Mouse (Mus musculus) brown adipose tissue, adult 24 weeks (tissue): ENCODE data around the gene Fyttd1. TPM values are rescaled to one million over a fixed set of nuclear protein-coding genes. Genes with fewer than 3 reads are reported as not detected.

Experiments used
- H3K27ac ChIP-seq: fragments of 200-500 bp; replicated peaks from 2 replicates; pipeline ENCODE4 v1.5.1; 2012; ENCODE audit warnings: low read depth, mild to moderate bottlenecking, low read length
- H3K4me1 ChIP-seq: fragments of 200-500 bp; 2 replicates; pipeline ENCODE4 v1.6.1; 2012; ENCODE audit warnings: low read length, mixed read lengths; ENCODE audit not compliant: control insufficient read depth, insufficient read depth, insufficient read length
- H3K4me3 ChIP-seq: fragments of 200-500 bp; 2 replicates; pipeline ENCODE4 v1.5.1; 2012; ENCODE audit warnings: low read depth, mild to moderate bottlenecking, low read length, moderate library complexity; ENCODE audit not compliant: insufficient read depth
- polyA plus RNA-seq: library from polyadenylated mRNA; stranded (reverse); fragments of >200 nt; gene quantifications from 2 replicates; pipeline ENCODE4 v1.2.4, GENCODE M21; 2012; ENCODE audit not compliant: missing spikeins, insufficient read depth, insufficient read length

Gene Fyttd1
- 24.4 and 45.4 TPM in 2 replicates for polyA plus RNA-seq

GRCm38 (mm10) chr16:32877343-32878156, at the start of gene Fyttd1, which contains the start of gene Rubcn:
Gene Fyttd1 (plus strand): TSS chr16:32877500.
Gene Rubcn (minus strand): TSS chr16:32877766.
- peak within 1 kb of the TSS; percentile 63 for H3K4me3 ChIP-seq
- peak within 1 kb of the TSS; percentile 58 for H3K27ac ChIP-seq

GRCm38 (mm10) chr16:32829104-32829503, 48.2 kb upstream of the Fyttd1 start:
- no peak overlapping the region for H3K27ac ChIP-seq
- H3K4me3 ChIP-seq = no peak overlapping the region
- no peaks in the 10 kb centered on the region for H3K4me1 ChIP-seq

More at GRCm38 (mm10) chr16:32877343-32878156, at the start of gene Fyttd1, which contains the start of gene Rubcn:
- H3K4me1 ChIP-seq = peaks cover 5% of the 10 kb centered on the region; the same call in 1 of the 2 replicates

GRCm38 (mm10) chr16:32831501-32831900, 45.8 kb upstream of the Fyttd1 start:
- Histone ChIP-seq H3K4me1 (no peaks in the 10 kb centered on the region), H3K4me3 (no peak overlapping the region), H3K27ac (no peak overlapping the region)

- Histone ChIP-seq H3K27ac (no peak overlapping the region), H3K4me3 (no peak overlapping the region), H3K4me1 (no peaks in the 10 kb centered on the region; the same call in 1 of the 2 replicates)
Measured at GRCm38 (mm10) chr16:32847103-32847502, 30.2 kb upstream of the Fyttd1 start.

- Histone ChIP-seq H3K4me3 (no peak overlapping the region), H3K27ac (no peak overlapping the region), H3K4me1 (peaks cover 3% of the 10 kb centered on the region; the same call in 1 of the 2 replicates)
Measured at GRCm38 (mm10) chr16:32849042-32849830, 28.1 kb upstream of the Fyttd1 start.

- no peak overlapping the region for H3K4me3 ChIP-seq
Measured at GRCm38 (mm10) chr16:32853492-32854049, 23.7 kb upstream of the Fyttd1 start.

GRCm38 (mm10) chr16:32854050-32854571, 23.2 kb upstream of the Fyttd1 start:
- Histone ChIP-seq H3K4me3 (peak overlapping the region; percentile 3; the same call in 1 of the 2 replicates), H3K27ac (peak overlapping the region; percentile 90), H3K4me1 (peaks cover 5% of the 10 kb centered on the region; the same call in 1 of the 2 replicates)

More at GRCm38 (mm10) chr16:32853492-32854049, 23.7 kb upstream of the Fyttd1 start:
- Histone ChIP-seq H3K27ac (peak overlapping the region; percentile 90), H3K4me1 (peaks cover 5% of the 10 kb centered on the region; the same call in 1 of the 2 replicates)

GRCm38 (mm10) chr16:32856751-32857150, 20.5 kb upstream of the Fyttd1 start:
- peaks cover 7% of the 10 kb centered on the region; the same call in 1 of the 2 replicates for H3K4me1 ChIP-seq
- no peak overlapping the region for H3K27ac ChIP-seq

GRCm38 (mm10) chr16:32858356-32858755, 18.9 kb upstream of the Fyttd1 start:
- Histone ChIP-seq H3K4me3 (no peak overlapping the region), H3K4me1 (peaks cover 9% of the 10 kb centered on the region), H3K27ac (peak overlapping the region; percentile 19; the same call in 1 of the 2 replicates)

More at GRCm38 (mm10) chr16:32856751-32857150, 20.5 kb upstream of the Fyttd1 start:
- H3K4me3 ChIP-seq = no peak overlapping the region

- H3K27ac ChIP-seq = 0 out of 2 replicates have a peak overlapping the region, but pooled peaks have one; percentile 19
Measured at GRCm38 (mm10) chr16:32858771-32859636, 18.3 kb upstream of the Fyttd1 start.

GRCm38 (mm10) chr16:32861813-32862385, 15.4 kb upstream of the Fyttd1 start:
- peaks cover 6% of the 10 kb centered on the region; the same call in 1 of the 2 replicates for H3K4me1 ChIP-seq
- no peak overlapping the region for H3K4me3 ChIP-seq
- H3K27ac ChIP-seq = 0 out of 2 replicates have a peak overlapping the region, but pooled peaks have one; percentile 23

More at GRCm38 (mm10) chr16:32858771-32859636, 18.3 kb upstream of the Fyttd1 start:
- Histone ChIP-seq H3K4me3 (no peak overlapping the region), H3K4me1 (peaks cover 9% of the 10 kb centered on the region)

GRCm38 (mm10) chr16:32865401-32865800, 11.9 kb upstream of the Fyttd1 start:
- no peak overlapping the region for H3K27ac ChIP-seq
- H3K4me3 ChIP-seq = no peak overlapping the region
- H3K4me1 ChIP-seq = peaks cover 6% of the 10 kb centered on the region; the same call in 1 of the 2 replicates

- Histone ChIP-seq H3K27ac (no peak overlapping the region), H3K4me3 (peak overlapping the region; percentile 93; the same call in 1 of the 2 replicates), H3K4me1 (peaks cover 6% of the 10 kb centered on the region; the same call in 1 of the 2 replicates)
Measured at GRCm38 (mm10) chr16:32866713-32867112, 10.6 kb upstream of the Fyttd1 start.
